Mouse (Mus musculus) stomach, postnatal 0 days (tissue): Measurements from ENCODE around the gene Prrxl1.

Experiments used
- CTCF ChIP-seq: IDR thresholded peaks from 2 replicates; pipeline ENCODE4 v1.5.1; 2016; ENCODE audit warnings: antibody characterized with exemption, low read depth, mild to moderate bottlenecking, moderate library complexity
- EP300 ChIP-seq: optimal IDR thresholded peaks from 2 replicates; pipeline ENCODE3; 2016; ENCODE audit warnings: antibody characterized with exemption

DNA sequence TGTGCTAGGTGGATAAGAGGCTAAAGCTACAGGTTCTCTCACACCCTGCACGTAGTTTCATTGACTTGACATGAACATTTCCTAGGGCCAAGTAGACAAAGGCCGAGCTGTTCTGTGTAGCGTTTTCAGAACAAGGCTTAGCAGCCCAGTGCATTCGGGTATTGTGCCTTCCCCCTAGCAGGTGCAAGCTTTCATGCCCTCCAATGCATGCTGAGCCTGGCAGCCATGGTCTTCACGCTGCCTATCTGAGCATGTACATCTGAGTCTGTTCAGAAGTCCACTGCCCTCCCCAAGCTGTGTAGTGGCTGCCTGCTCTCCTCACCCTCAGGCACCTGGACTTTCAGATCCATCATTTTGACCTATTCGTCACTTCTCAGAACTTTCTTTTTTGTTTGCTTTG, 35.5 kb upstream of the Prrxl1 start:
- TF ChIP-seq CTCF: no peak
- no peak for TF ChIP-seq EP300
